Mouse (Mus musculus) cortical plate, adult 2 months (tissue): ENCODE measurements around the gene Mfsd4b1. TPM values are rescaled to one million over a fixed set of nuclear protein-coding genes. Genes with fewer than 3 reads are reported as not detected.

ENCODE experiments used
- H3K27ac ChIP-seq: fragments of 200-500 bp; 2 replicates; pipeline ENCODE4 v1.5.1; 2012; ENCODE audit warnings: low read length, control low read depth, inconsistent platforms; ENCODE audit not compliant: insufficient read depth
- H3K4me1 ChIP-seq: fragments of 200-500 bp; 2 replicates; pipeline ENCODE4 v1.6.1; 2011; ENCODE audit warnings: low read length; ENCODE audit not compliant: control insufficient read depth, insufficient read depth
- H3K4me3 ChIP-seq: fragments of 200-500 bp; 2 replicates; pipeline ENCODE4 v1.5.1; 2011; ENCODE audit warnings: mild to moderate bottlenecking, low read length, control low read depth; ENCODE audit not compliant: insufficient read depth
- CTCF ChIP-seq: fragments of 200-500 bp; IDR thresholded peaks from 2 replicates; pipeline ENCODE4 v1.5.1; 2011; ENCODE audit warnings: mild to moderate bottlenecking, control low read depth, low read length; ENCODE audit not compliant: insufficient read depth; ENCODE audit errors: extremely low read depth
- POLR2A ChIP-seq: fragments of 200-500 bp; IDR thresholded peaks from 2 replicates; pipeline ENCODE4 v1.6.1; 2011; ENCODE audit warnings: mild to moderate bottlenecking, low read length, control low read depth; ENCODE audit not compliant: insufficient read depth; ENCODE audit errors: extremely low read depth
- polyA plus RNA-seq: library from polyadenylated mRNA; depleted of rRNA; stranded (reverse); fragments of >200 nt; gene quantifications from 2 replicates; pipeline ENCODE4 v1.2.3, GENCODE M21; 2012

Gene Mfsd4b1
- polyA plus RNA-seq, 1 experiment, result 0.52 TPM

DNA sequence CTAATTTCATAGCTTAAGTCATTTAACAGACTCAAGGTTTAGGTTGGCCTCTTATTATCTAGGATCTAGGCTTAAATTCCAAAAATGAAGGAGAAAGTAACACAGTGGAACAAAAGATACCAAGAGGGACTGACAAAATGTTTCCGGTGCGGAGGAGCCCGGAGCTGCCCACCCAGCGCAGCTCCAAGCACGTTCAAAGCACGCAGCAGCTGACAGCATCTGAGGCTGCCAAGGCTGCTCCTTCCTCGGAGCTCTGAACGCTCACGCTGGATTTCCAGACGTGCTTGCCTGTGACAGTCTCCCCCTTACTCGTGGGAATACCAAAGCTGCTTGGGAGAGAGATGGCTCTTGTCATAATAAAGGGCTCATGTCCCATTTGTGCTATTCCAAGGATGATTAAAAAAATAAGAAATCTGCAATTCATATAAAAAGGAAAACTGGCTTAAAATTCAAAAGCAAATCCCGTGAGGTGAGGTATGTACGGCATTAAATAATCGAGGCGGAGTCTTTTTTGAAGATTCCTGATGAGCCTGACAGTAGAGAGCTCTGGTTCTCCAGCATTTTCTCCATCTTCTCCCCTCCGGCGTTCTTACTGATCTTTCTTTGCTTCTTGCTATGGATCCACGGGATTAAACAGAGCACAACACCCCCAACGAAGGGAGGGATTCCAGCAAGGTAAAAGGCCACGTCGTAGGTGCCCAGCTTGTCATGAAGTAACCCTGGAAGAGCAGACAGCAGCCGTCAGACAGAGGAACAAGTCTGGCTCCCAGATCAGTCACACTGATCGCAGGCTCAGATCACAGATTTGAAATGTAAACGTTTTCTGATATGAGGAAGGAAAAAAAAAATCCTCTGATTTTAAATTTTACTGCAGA, 11.9 kb upstream of the Mfsd4b1 start:
- Histone ChIP-seq H3K4me1 (no peaks in the 10 kb centered on the region), H3K4me3 (0 out of 2 replicates have a peak overlapping the region, but pooled peaks have one; percentile 9), H3K27ac (no peak overlapping the region)
- TF ChIP-seq POLR2A (no peak), CTCF (no peak)

DNA sequence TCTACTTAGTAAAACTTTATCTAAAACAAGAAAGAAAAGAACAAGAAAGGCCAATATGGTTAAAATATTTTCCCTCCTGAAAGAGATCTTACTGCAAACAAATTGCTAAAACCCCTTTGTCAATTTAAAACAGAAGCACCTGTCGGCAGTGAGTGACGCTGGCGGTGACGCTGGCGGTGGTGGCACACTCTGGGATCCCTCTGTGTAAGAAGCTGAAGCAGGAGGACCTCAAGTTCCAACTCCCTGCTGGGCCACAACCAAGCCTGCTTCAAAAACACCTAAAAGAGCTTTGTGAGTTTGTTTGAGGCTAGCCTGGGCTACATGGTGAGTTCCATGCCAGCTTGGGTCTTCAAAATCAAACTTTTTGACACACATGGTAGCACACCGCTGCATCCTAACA, 9.9 kb upstream of the Mfsd4b1 start:
- Histone ChIP-seq H3K4me1 (no peaks in the 10 kb centered on the region), H3K27ac (no peak overlapping the region), H3K4me3 (no peak overlapping the region)
- TF ChIP-seq CTCF (no peak), POLR2A (no peak)

DNA sequence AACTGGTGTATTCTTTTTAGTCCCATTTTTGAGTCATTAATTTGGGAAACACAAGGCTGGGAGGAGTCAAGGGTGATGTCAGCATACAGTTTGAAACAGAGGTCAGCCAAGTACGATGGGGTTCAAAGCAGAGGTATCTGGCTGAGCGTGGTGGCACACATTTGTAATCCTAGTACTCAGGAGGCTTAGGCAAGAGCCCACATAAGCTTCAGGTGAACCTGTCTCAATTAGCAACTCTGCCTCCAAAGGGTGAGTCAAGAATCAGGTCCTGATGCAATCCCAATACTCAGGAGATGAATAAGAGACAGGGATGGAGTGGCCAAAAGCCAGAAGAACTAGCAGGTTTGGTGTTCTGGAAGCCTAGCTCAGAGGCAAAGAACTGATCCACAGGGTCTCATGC, 7.8 kb upstream of the Mfsd4b1 start:
- no peak overlapping the region for H3K27ac ChIP-seq
- no peaks in the 10 kb centered on the region for H3K4me1 ChIP-seq
- TF ChIP-seq POLR2A (no peak), CTCF (no peak)
- H3K4me3 ChIP-seq, result no peak overlapping the region

DNA sequence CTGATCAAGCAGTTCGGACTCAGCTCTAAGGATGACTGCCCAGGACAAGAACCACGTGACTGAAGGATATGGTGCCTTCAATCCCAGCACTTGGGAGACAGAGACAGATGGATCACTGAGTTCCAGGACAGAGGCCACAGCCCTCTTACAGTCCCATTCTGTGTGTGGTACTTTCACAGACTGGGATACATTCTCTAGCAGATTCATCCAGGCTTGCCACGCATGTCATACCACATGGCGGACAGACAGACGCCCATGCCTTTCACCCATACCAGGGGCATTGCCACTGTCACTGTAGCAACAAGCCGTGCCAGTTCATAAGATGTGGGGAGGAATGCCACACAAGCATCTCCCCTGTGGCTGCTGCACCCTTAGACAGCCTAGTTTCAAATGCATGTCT, 5.6 kb upstream of the Mfsd4b1 start:
- Histone ChIP-seq H3K27ac (no peak overlapping the region), H3K4me3 (no peak overlapping the region), H3K4me1 (no peaks in the 10 kb centered on the region)
- TF ChIP-seq POLR2A, result no peak

DNA sequence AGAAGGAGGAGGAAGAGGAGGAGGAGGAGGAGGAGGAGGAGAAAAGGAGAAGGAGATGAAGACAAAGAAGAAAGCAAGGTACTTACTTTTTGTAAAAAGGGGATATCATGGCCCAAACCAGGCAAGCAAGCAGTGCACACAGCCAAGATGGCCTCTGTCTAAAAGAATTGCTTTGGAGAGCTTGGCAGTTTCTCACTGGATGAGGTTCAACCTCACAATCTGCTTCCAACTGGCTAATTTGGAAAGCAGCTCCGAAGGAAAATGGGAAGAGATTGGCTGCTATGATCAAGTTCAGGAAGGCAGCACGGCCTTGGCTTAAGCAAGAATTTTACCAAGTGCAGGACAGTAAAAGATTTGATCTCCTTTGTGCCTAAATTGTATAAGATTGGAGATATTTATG, 4.5 kb upstream of the Mfsd4b1 start:
- no peak overlapping the region for H3K27ac ChIP-seq
- no peaks in the 10 kb centered on the region for H3K4me1 ChIP-seq
- TF ChIP-seq CTCF, result no peak
- TF ChIP-seq POLR2A, result no peak
- H3K4me3 ChIP-seq, result no peak overlapping the region

DNA sequence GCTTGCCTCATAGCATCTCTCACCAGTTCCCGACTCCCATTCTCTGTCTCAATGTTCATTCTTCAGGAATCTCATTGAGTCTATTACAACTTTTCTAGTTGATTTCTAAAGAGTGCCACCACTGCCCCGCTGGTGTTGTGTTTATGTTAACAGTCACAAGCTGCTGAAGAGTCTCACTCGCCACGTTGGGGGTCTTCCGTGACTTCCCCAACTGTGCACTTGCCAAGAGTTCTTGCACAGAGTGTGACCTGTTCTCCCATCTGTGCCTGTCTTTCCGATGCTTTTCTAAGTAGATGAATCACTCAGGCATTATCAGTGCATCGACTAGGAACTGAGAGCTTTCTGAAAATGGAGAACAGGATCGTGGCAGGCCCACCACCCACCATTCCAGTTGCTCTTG, 3.0 kb upstream of the Mfsd4b1 start:
- Histone ChIP-seq H3K4me3 (no peak overlapping the region), H3K27ac (no peak overlapping the region), H3K4me1 (no peaks in the 10 kb centered on the region)
- TF ChIP-seq POLR2A (no peak), CTCF (no peak)

DNA sequence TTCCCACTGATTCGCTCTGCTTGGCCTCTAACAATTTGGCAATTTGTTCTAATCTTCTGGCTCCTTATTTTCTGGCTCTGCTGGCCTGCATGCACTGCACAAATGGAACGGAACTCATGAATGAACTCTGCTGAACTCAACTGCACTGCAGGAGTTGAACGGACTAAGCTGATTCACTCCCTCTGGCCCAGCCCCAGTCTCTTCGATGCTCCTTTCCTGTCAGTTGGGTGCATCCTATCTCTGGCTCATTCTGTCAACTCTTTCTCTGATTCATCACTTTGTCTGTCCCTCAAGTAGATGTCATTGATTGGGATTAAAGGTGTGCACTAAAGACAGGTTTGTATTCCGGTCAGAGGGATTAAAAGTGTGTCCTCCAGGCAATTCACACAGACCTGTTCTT, 1.5 kb upstream of the Mfsd4b1 start:
- TF ChIP-seq CTCF (no peak), POLR2A (no peak)

DNA sequence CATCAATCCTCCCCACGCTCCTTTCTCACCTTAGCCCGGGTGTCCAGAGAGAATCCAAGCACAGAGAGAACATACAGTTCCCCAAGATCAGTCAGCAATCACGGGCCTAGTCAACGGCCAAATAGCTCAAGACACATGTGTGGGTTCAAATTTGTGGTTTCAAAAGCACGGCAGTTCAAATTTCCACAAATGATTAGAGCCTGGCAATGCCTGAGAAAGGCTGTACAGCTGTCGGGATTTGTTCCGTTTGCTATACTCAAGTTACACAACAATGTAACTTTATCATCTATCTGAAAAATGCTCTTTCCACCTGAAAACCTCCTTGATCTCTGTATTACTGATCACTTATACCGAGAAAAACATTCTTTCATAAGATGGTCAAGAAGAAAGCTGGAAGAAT, 492 bp upstream of the Mfsd4b1 start:
- H3K4me1 ChIP-seq, result no peaks in the 10 kb centered on the region
- H3K4me3 ChIP-seq, result peak overlapping the region; percentile 47
- no peak overlapping the region for H3K27ac ChIP-seq
- TF ChIP-seq CTCF, result no peak
- no peak for TF ChIP-seq POLR2A

More for the DNA sequence above, 1.5 kb upstream of the Mfsd4b1 start:
- H3K4me1 ChIP-seq, result no peaks in the 10 kb centered on the region
- H3K4me3 ChIP-seq, result no peak overlapping the region
- no peak overlapping the region for H3K27ac ChIP-seq

DNA sequence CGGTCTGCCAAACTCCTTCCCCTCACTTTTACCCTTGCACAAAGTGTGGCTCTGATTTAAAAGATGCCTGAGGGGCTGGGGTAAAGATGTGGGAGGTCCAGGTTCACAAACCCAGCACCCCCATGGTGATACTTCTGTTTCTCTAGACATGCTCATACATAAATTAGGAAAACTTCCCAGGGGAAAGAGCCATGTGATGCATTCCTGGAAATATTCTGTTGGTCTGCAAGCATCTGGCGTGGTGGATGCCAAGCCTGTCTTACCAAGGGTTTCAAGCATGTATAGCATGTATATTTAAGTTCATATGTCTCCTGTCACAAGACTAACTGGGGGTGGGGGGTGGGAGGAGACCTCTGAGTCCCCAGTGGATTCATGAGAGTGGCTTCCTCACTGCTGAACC, 4.7 kb downstream of the Mfsd4b1 start:
- Histone ChIP-seq H3K4me1 (peaks cover 2% of the 10 kb centered on the region; the same call in 1 of the 2 replicates), H3K4me3 (no peak overlapping the region), H3K27ac (no peak overlapping the region)
- TF ChIP-seq POLR2A, result no peak
- TF ChIP-seq CTCF, result no peak

DNA sequence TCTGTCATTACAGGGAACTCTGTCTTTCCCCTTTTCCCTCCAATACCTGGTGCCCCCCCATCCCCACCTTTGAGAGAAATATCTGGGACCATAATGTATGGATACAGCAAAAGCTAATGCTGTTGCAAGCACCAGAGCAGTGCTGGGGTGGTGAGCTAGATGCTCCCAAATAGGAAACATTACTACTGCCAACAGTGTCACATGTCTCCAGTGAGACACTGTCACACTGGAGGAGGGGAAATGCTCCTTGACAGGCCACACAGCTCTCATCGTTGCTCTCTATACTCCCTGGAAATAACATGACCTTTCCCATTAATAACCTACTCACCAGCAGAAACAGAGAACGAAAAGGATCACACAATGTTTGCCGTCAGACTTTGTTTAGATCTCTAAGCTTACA, 5.6 kb downstream of the Mfsd4b1 start:
- H3K4me1 ChIP-seq, result peaks cover 2% of the 10 kb centered on the region; the same call in 1 of the 2 replicates
- TF ChIP-seq CTCF (no peak), POLR2A (no peak)
- no peak overlapping the region for H3K4me3 ChIP-seq
- H3K27ac ChIP-seq, result no peak overlapping the region
